13 mouse cellular contexts compared by ENCODE assay signal in the genomic region with DNA sequence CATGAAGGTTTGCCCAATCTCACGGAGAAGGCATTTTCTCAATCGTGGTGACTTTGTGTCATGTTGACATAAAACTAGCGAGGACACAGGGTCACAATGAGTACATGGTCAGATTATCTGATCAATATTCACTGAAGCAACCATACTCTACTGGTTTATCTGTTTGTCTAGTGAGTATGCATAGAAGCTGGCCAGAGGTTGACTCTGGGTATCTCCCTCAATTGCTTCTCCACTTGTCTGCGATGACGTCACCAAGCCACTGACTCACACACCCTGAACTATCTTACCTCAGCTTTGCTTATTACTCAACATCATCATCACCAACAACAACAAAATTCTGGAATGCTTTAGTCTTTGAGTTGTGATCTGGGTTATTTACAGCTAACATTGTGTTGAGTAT. TPM values are rescaled to one million over a fixed set of nuclear protein-coding genes. Genes with fewer than 3 reads are reported as not detected.
"Had no signal": no experiment of that assay in that cellular context is flagged by ENCODE, and none has a peak within 500 bp of the region (broad histone marks: within the 10 kb centered on the region; RNA-seq: fewer than 3 reads in every experiment).

No protein-coding gene starts in this region.

- H3K27ac ChIP-seq: kidney, postnatal 0 days; limb, embryonic 13.5 days; midbrain, embryonic 10.5 days; midbrain, embryonic 15.5 days; neural tube, embryonic 12.5 days had no signal

- H3K36me3 ChIP-seq: limb, embryonic 13.5 days; midbrain, embryonic 10.5 days; midbrain, embryonic 15.5 days; neural tube, embryonic 12.5 days had no signal

- H3K9me3 ChIP-seq: limb, embryonic 13.5 days; midbrain, embryonic 10.5 days; midbrain, embryonic 15.5 days; neural tube, embryonic 12.5 days had no signal

- H3K4me2 ChIP-seq: limb, embryonic 13.5 days; midbrain, embryonic 15.5 days; neural tube, embryonic 12.5 days had no signal

- ATAC-seq: midbrain, embryonic 15.5 days had no signal

- H3K4me3 ChIP-seq: limb, embryonic 13.5 days; midbrain, embryonic 10.5 days; midbrain, embryonic 15.5 days; neural tube, embryonic 12.5 days had no signal

- H3K4me1 ChIP-seq: midbrain, embryonic 10.5 days; midbrain, embryonic 15.5 days had no signal

- DNase-seq: kidney, adult 11 months; kidney, adult 9 months; left cerebral cortex, postnatal 4 days; lung, adult 2 months; lung, postnatal 10 days; lung, postnatal 4 days; thymus, adult 18-20 months; thymus, postnatal 14 days had no signal

- H3K27me3 ChIP-seq: limb, embryonic 13.5 days; midbrain, embryonic 15.5 days; neural tube, embryonic 12.5 days had no signal

- H3K9ac ChIP-seq: limb, embryonic 13.5 days; midbrain, embryonic 15.5 days; neural tube, embryonic 12.5 days had no signal

RNA-seq across cellular contexts. Expression of a gene that starts 28.9 kb away (rescaled TPM):
- polyA plus RNA-seq: midbrain, embryonic 10.5 days; neural tube, embryonic 12.5 days had no signal
